Mouse (Mus musculus): ENCODE data around the gene Gm10320. TPM values are rescaled to one million over a fixed set of nuclear protein-coding genes. Genes with fewer than 3 reads are reported as not detected.

Gene Gm10320
- polyA plus RNA-seq, 1 experiment from 2014 or later = 1.4 TPM

GRCm38 (mm10) chr13:98502236-98502812 is 10.5 kb upstream of the Gm10320 start:
- ATAC-seq (ENCODE audit: insufficient number of reproducible peaks, low FRiP score, low TSS enrichment, low read depth) (no peak), DNase-seq (ENCODE audit: low spot score) (peak; percentile 54)
- peak overlapping the region; percentile 39 for H3K4me2 ChIP-seq (ENCODE audit: low read depth, severe bottlenecking)
- no peak overlapping the region for H3K4me3 ChIP-seq (ENCODE audit: low read depth, low read length)
- H3K9me3 ChIP-seq (ENCODE audit: control insufficient read depth, low read length) = no peaks in the 10 kb centered on the region
- H3K36me3 ChIP-seq (ENCODE audit: control insufficient read depth, insufficient read depth, low read length) = no peaks in the 10 kb centered on the region
- peaks cover 66% of the 10 kb centered on the region for H3K27me3 ChIP-seq (ENCODE audit: control insufficient read depth, insufficient read depth, low read length)
- H3K27ac ChIP-seq (replicated peaks; ENCODE audit: low read depth, low read length) = no peak overlapping the region
- no peak overlapping the region for H3K9ac ChIP-seq (ENCODE audit: low read length)
- 1% methylated on average over 16 of the region's 16 CpGs for WGBS
- H3K4me1 ChIP-seq (ENCODE audit: control insufficient read depth, insufficient read depth, low read length) = peaks cover 14% of the 10 kb centered on the region

GRCm38 (mm10) chr13:98501321-98501720 is 9.5 kb upstream of the Gm10320 start:
- Histone ChIP-seq H3K9me3 (ENCODE audit: control insufficient read depth, low read length) (no peaks in the 10 kb centered on the region), H3K36me3 (ENCODE audit: control insufficient read depth, insufficient read depth, low read length) (no peaks in the 10 kb centered on the region), H3K4me2 (ENCODE audit: low read depth, severe bottlenecking) (no peak overlapping the region), H3K4me1 (ENCODE audit: control insufficient read depth, insufficient read depth, low read length) (peaks cover 14% of the 10 kb centered on the region), H3K27me3 (ENCODE audit: control insufficient read depth, insufficient read depth, low read length) (peaks cover 59% of the 10 kb centered on the region), H3K9ac (ENCODE audit: low read length) (no peak overlapping the region), H3K27ac (replicated peaks; ENCODE audit: low read depth, low read length) (no peak overlapping the region), H3K4me3 (ENCODE audit: low read depth, low read length) (no peak overlapping the region)
- 12% methylated on average over 6 of the region's 6 CpGs for WGBS
- DNase-seq (ENCODE audit: low spot score) = no peak
- no peak for ATAC-seq (ENCODE audit: insufficient number of reproducible peaks, low FRiP score, low TSS enrichment, low read depth)

- ATAC-seq (ENCODE audit: insufficient number of reproducible peaks, low FRiP score, low TSS enrichment, low read depth) (no peak), DNase-seq (ENCODE audit: low spot score) (no peak)
- H3K9ac ChIP-seq (ENCODE audit: low read length) = no peak overlapping the region
- H3K36me3 ChIP-seq (ENCODE audit: control insufficient read depth, insufficient read depth, low read length) = no peaks in the 10 kb centered on the region
- peaks cover 14% of the 10 kb centered on the region for H3K4me1 ChIP-seq (ENCODE audit: control insufficient read depth, insufficient read depth, low read length)
- no peak overlapping the region for H3K27ac ChIP-seq (replicated peaks; ENCODE audit: low read depth, low read length)
- peaks cover 53% of the 10 kb centered on the region for H3K27me3 ChIP-seq (ENCODE audit: control insufficient read depth, insufficient read depth, low read length)
- no peak overlapping the region for H3K4me3 ChIP-seq (ENCODE audit: low read depth, low read length)
- H3K9me3 ChIP-seq (ENCODE audit: control insufficient read depth, low read length) = no peaks in the 10 kb centered on the region
- WGBS = 13% methylated on average over 13 of the region's 13 CpGs
- no peak overlapping the region for H3K4me2 ChIP-seq (ENCODE audit: low read depth, severe bottlenecking)
Measured at GRCm38 (mm10) chr13:98500471-98501125, 8.8 kb upstream of the Gm10320 start.

GRCm38 (mm10) chr13:98498561-98498960 is 6.8 kb upstream of the Gm10320 start:
- DNase-seq (ENCODE audit: low spot score) = peak; percentile 17
- no peak overlapping the region for H3K9ac ChIP-seq (ENCODE audit: low read length)
- H3K9me3 ChIP-seq (ENCODE audit: control insufficient read depth, low read length) = no peaks in the 10 kb centered on the region
- no peak overlapping the region for H3K4me2 ChIP-seq (ENCODE audit: low read depth, severe bottlenecking)
- WGBS = 59% methylated on average over 5 of the region's 5 CpGs
- no peaks in the 10 kb centered on the region for H3K36me3 ChIP-seq (ENCODE audit: control insufficient read depth, insufficient read depth, low read length)
- no peak overlapping the region for H3K4me3 ChIP-seq (ENCODE audit: low read depth, low read length)
- H3K4me1 ChIP-seq (ENCODE audit: control insufficient read depth, insufficient read depth, low read length) = peaks cover 11% of the 10 kb centered on the region
- no peak for ATAC-seq (ENCODE audit: insufficient number of reproducible peaks, low FRiP score, low TSS enrichment, low read depth)
- no peak overlapping the region for H3K27ac ChIP-seq (replicated peaks; ENCODE audit: low read depth, low read length)
- H3K27me3 ChIP-seq (ENCODE audit: control insufficient read depth, insufficient read depth, low read length) = peaks cover 46% of the 10 kb centered on the region

- 78% methylated on average over 11 of the region's 11 CpGs for WGBS
- H3K4me2 ChIP-seq (ENCODE audit: low read depth, severe bottlenecking) = no peak overlapping the region
Measured at GRCm38 (mm10) chr13:98498080-98498479, 6.3 kb upstream of the Gm10320 start.

GRCm38 (mm10) chr13:98496917-98497870 is 5.4 kb upstream of the Gm10320 start:
- H3K27me3 ChIP-seq (ENCODE audit: control insufficient read depth, insufficient read depth, low read length) = peaks cover 39% of the 10 kb centered on the region
- H3K4me3 ChIP-seq (ENCODE audit: low read depth, low read length) = no peak overlapping the region
- ATAC-seq (ENCODE audit: insufficient number of reproducible peaks, low FRiP score, low TSS enrichment, low read depth) = no peak
- 32% methylated on average over 16 of the region's 16 CpGs for WGBS
- H3K4me2 ChIP-seq (ENCODE audit: low read depth, severe bottlenecking) = no peak overlapping the region
- peak; percentile 74 for DNase-seq (ENCODE audit: low spot score)
- no peaks in the 10 kb centered on the region for H3K36me3 ChIP-seq (ENCODE audit: control insufficient read depth, insufficient read depth, low read length)
- no peak overlapping the region for H3K27ac ChIP-seq (replicated peaks; ENCODE audit: low read depth, low read length)
- peaks cover 4% of the 10 kb centered on the region; the same call in 1 of the 2 replicates for H3K4me1 ChIP-seq (ENCODE audit: control insufficient read depth, insufficient read depth, low read length)
- no peaks in the 10 kb centered on the region for H3K9me3 ChIP-seq (ENCODE audit: control insufficient read depth, low read length)
- H3K9ac ChIP-seq (ENCODE audit: low read length) = no peak overlapping the region

More at GRCm38 (mm10) chr13:98498080-98498479, 6.3 kb upstream of the Gm10320 start:
- no peaks in the 10 kb centered on the region for H3K9me3 ChIP-seq (ENCODE audit: control insufficient read depth, low read length)
- H3K4me1 ChIP-seq (ENCODE audit: control insufficient read depth, insufficient read depth, low read length) = peaks cover 8% of the 10 kb centered on the region
- H3K9ac ChIP-seq (ENCODE audit: low read length) = no peak overlapping the region
- no peak overlapping the region for H3K27ac ChIP-seq (replicated peaks; ENCODE audit: low read depth, low read length)
- peaks cover 46% of the 10 kb centered on the region for H3K27me3 ChIP-seq (ENCODE audit: control insufficient read depth, insufficient read depth, low read length)
- H3K4me3 ChIP-seq (ENCODE audit: low read depth, low read length) = no peak overlapping the region
- no peaks in the 10 kb centered on the region for H3K36me3 ChIP-seq (ENCODE audit: control insufficient read depth, insufficient read depth, low read length)
- DNase-seq (ENCODE audit: low spot score) (peak; percentile 20), ATAC-seq (ENCODE audit: insufficient number of reproducible peaks, low FRiP score, low TSS enrichment, low read depth) (no peak)

GRCm38 (mm10) chr13:98494492-98495064 is 2.8 kb upstream of the Gm10320 start:
- Histone ChIP-seq H3K27ac (replicated peaks; ENCODE audit: low read depth, low read length) (no peak overlapping the region), H3K27me3 (ENCODE audit: control insufficient read depth, insufficient read depth, low read length) (peaks cover 13% of the 10 kb centered on the region), H3K4me3 (ENCODE audit: low read depth, low read length) (no peak overlapping the region), H3K4me1 (ENCODE audit: control insufficient read depth, insufficient read depth, low read length) (peaks cover 4% of the 10 kb centered on the region; the same call in 1 of the 2 replicates), H3K9me3 (ENCODE audit: control insufficient read depth, low read length) (no peaks in the 10 kb centered on the region), H3K4me2 (ENCODE audit: low read depth, severe bottlenecking) (no peak overlapping the region), H3K9ac (ENCODE audit: low read length) (no peak overlapping the region), H3K36me3 (ENCODE audit: control insufficient read depth, insufficient read depth, low read length) (no peaks in the 10 kb centered on the region)
- DNase-seq (ENCODE audit: low spot score) (peak; percentile 26), ATAC-seq (ENCODE audit: insufficient number of reproducible peaks, low FRiP score, low TSS enrichment, low read depth) (no peak)
- WGBS = 56% methylated on average over 8 of the region's 8 CpGs
